Mouse (Mus musculus) left cerebral cortex, adult 2 months (tissue): ENCODE data around the gene Commd1. TPM values are rescaled to one million over a fixed set of nuclear protein-coding genes. Genes with fewer than 3 reads are reported as not detected.

Experiments
- DNase-seq, 2 experiments: peaks; one replicate each; pipeline ENCODE4 v3.0.0; 2021 to 2022; ENCODE audit warnings: low spot score in 2 of 2, mixed read lengths in 1 of 2; ENCODE audit errors: extremely low spot score in 1 of 2
- H3K27ac ChIP-seq: fragments of 200-600 bp; 2 replicates; pipeline ENCODE4 v1.8.1; 2022
- H3K4me3 ChIP-seq: fragments of 200-600 bp; 2 replicates; pipeline ENCODE4 v1.8.1; 2022
- CTCF ChIP-seq: fragments of 200-600 bp; IDR thresholded peaks from 2 replicates; pipeline ENCODE4 v1.8.1; 2022; ENCODE audit warnings: antibody characterized with exemption, mild to moderate bottlenecking, moderate library complexity
- intact Hi-C: fragments of 180-260 bp; cut with DNase I; formaldehyde crosslinking; loops from one replicate; pipeline ENCODE4 v1.15.1; 2025
- total RNA-seq, 2 experiments: library from RNA; stranded (reverse); gene quantifications; 2 replicates each; pipeline ENCODE4 v1.2.3; 2021

The Commd1 gene
- total RNA-seq, 2 experiments from 2014 or later, result 36.7 to 47.7 TPM

DNA sequence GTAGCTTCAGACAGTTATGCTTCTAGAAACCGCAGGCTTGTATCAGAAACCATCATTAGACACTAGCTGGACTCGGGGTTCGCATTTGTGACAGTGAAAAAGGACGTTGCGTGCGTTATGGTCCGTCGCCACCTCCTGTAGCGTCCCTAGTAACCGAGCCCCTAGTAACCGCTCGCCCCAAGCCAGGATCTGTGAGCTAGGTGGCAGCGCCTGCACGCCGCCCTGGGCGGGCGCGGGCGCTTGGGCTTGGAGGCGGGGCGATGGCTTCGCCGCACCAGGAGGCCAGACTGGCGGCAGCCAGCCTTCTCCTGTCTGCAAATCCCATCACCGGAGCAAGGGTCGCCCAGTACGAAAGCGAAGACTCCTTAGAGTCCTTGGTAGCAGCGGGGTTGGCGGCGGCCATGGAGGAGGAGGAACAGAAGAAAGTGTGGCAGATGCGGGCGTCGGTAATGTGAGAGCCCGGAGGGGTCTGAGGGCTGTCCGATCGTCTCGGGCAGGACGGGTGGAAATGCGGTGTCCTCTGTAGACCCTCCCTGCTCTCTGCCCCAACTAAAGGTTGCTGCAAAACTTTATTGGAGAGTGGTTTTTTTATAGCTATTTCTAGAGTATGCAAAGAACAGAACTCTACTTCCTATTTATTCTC is 26.1 kb upstream of the Commd1 start:
- intact Hi-C loops, result loop anchor here (2.0 to 10.0 kb wide), 3 partner anchors 58 to 876 kb away; partner anchors contain the start of gene Xpo1
- peak; percentile 74 to 79 for DNase-seq
- Histone ChIP-seq H3K27ac (peak overlapping the region; percentile 86), H3K4me3 (peak overlapping the region; percentile 82)
- TF ChIP-seq CTCF, result peak; percentile 4; the same call in 1 of the 2 replicates

DNA sequence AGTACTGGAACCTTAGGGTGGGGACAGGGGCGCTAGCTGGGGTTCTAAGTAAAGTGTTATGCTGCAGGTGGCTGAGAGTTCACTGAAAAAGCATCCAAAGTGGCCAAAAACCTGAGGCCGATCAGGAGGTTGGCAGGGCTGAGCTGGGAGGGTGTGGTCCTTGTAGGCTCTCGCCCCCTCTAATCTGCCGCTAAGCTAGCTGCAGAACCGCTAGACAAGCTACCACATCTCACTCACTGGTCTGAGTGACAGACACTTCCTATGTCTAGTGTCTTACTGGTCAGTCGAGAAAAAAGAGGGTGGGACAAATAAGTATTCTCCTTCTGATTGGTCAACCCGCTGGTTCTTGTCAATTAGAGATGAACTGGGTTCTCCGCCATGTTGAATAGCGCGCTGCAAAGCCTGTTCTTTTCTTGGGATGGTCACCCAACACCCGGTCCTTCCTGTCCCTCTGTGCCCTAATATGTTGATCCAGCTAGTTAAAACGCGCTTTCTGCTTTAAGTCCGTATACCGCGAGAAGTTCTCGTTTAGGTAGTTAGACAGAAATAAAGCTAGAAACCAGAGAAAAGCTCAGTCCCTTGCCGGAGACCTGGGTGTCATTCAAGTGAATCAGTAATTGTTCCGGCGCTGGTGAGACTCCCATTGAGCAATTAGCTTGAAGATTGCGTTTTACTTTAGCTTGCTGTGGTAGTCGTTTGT is 25.4 kb upstream of the Commd1 start, which contains the start of gene Fam161a:
TSS of gene Fam161a (plus strand) at position 51 of the 700 bp plus-strand sequence.
- intact Hi-C loops, result loop anchor here (1.0 to 10.0 kb wide), 5 partner anchors 15 to 877 kb away; partner anchors contain the start of gene Xpo1
- TF ChIP-seq CTCF, result no peak
- peak within 1 kb of the TSS; percentile 82 for H3K4me3 ChIP-seq
- peak within 1 kb of the TSS; percentile 86 for H3K27ac ChIP-seq
- DNase-seq, result peak; percentile 62 to 78

DNA sequence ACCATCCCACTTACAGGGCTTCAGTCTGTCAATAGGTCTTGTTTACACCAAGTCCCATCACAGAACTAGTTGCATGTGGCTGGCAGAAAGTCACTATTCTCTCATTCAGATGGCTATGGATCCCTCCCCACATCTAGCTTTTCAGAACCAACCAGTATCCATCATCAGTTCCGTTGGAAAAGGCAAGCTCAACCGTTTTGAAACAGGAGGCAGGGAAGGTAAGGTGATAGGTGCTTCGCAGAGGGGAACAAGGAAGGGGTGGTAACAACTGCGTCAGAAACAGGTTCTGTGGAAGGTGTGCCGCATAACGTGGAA is 24.9 kb upstream of the Commd1 start:
- intact Hi-C loops, result loop anchor here (1.0 to 10.0 kb wide), 3 partner anchors 15 to 878 kb away; no protein-coding TSS in a partner anchor
- peak overlapping the region; percentile 86 for H3K27ac ChIP-seq
- no peak for TF ChIP-seq CTCF
- DNase-seq, result peak in 1 of 2 experiments; percentile 13
- H3K4me3 ChIP-seq, result peak overlapping the region; percentile 82

DNA sequence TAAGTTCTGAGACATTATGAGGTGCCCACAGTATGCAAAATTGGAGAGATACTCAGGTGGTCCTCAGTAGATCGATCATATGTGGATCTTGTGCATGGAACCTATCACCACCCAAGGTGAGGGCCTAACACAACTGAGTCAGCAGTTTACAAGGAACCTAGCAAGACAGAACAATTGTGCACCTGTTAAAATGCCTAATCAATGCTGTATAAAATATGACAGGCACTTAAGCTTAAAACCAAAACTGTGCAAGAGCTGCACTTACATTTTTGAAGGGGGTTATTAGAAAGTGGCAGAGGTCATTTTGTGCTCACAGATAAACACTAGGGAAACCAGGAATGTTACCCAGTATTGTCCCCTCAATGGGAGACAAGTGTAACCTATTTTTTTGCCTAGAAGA is 23.1 kb upstream of the Commd1 start:
- Histone ChIP-seq H3K27ac (no peak overlapping the region), H3K4me3 (no peak overlapping the region)
- DNase-seq, result no peak
- intact Hi-C loops, result loop anchor here (10.0 kb wide), 1 partner anchor 880 kb away; no protein-coding TSS in a partner anchor
- no peak for TF ChIP-seq CTCF

DNA sequence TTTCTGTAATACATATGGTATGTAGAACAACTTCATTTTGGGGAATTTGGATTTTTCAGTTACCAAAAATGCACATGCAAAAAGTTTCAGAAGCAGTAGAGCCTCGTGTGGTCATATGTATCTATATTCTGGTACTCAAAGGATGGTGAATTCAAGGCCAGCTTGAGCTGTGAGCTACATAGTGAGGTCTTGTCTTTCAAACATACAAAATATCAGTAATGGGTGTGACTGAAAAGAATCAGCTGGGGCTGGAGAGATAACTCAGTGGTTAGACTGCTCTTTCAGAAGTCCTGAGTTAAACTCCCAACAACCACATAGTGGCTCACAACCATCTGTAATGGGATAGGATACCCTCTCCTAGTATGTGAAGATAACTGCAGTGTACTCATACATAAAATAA is 16.1 kb upstream of the Commd1 start:
- no peak overlapping the region for H3K4me3 ChIP-seq
- H3K27ac ChIP-seq, result no peak overlapping the region
- intact Hi-C loops, result loop anchor here (10.0 kb wide), 1 partner anchor 446 kb away; no protein-coding TSS in a partner anchor
- no peak for DNase-seq
- no peak for TF ChIP-seq CTCF

DNA sequence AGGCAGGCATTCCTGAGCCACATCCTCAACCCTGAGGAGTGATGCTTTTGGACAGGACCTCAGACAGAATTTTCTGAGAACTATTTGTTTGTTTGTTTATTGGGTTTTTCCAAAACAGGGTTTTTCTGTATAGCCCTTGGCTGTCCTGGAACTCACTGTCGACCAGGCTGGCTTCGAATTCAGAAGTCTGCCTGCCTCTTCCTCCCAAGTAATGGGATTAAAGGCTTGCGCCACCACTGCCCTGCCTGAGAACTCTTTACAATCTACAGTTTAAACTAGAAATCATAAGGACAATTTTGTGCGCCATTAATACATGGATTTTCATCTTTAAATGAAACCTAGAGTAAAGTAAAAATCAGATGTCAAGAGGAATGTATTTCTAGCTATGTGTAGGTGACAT is 13.3 kb upstream of the Commd1 start:
- TF ChIP-seq CTCF, result no peak
- H3K4me3 ChIP-seq, result no peak overlapping the region
- no peak overlapping the region for H3K27ac ChIP-seq
- no peak for DNase-seq
- intact Hi-C loops, result loop anchor here (10.0 kb wide), 1 partner anchor 449 kb away; no protein-coding TSS in a partner anchor

DNA sequence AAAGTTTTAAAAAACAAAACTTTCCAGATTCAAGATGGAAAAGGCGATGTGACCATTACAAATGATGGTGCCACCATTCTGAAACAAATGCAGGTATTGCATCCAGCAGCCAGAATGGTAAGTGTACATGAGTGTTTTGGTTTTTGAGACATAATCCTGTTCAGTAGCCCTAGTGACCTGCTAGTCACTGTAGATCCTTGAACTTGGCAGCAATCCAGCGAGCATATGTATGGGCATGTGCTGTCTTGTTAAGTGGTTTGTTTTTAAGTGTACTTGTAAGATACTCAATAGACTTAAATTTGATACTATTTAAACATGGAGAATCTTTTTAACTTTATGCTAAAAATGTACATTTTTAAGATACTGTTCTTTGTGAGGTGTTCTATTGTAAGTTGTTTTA is 12.1 kb upstream of the Commd1 start:
- intact Hi-C loops, result loop anchor here (5.0 to 10.0 kb wide), 2 partner anchors 73 to 451 kb away; no protein-coding TSS in a partner anchor
- no peak overlapping the region for H3K4me3 ChIP-seq
- DNase-seq, result no peak
- no peak for TF ChIP-seq CTCF
- H3K27ac ChIP-seq, result no peak overlapping the region

DNA sequence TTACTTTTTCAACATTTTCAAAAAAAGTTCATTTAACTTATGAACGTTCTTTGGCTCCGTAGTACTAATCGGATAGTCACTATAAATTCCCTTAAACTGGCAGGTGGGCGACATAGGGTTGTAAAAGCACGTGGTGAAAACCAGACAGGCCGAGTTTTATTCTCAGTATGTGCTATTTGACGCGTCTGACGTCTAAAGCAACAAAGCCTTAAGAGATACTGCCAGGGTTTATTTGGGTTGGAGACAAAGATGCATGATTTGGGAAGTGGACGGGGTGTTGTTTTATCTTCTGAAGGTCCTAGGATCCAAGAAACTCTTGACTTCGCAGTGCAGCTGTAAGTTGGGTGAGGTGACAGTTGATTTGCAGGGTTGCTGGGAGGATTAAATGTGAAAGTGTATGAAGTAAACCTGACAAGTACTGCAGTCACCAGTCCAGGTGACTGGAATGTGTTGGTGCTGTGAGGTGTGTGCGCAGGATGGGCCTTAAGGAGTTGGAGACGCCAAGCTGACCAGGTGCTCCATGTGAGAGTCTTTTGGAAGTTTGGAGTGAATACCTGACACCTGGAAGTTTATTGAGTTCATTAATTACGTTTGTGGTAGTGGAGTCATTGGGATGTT is 9.1 kb upstream of the Commd1 start:
- peak overlapping the region; percentile 89 for H3K4me3 ChIP-seq
- H3K27ac ChIP-seq, result peak overlapping the region; percentile 97; the same call in 1 of the 2 replicates
- TF ChIP-seq CTCF, result no peak
- no peak for DNase-seq
- intact Hi-C loops, result loop anchor here (2.0 to 10.0 kb wide), 3 partner anchors 76 to 453 kb away; partner anchors contain the start of gene Xpo1

DNA sequence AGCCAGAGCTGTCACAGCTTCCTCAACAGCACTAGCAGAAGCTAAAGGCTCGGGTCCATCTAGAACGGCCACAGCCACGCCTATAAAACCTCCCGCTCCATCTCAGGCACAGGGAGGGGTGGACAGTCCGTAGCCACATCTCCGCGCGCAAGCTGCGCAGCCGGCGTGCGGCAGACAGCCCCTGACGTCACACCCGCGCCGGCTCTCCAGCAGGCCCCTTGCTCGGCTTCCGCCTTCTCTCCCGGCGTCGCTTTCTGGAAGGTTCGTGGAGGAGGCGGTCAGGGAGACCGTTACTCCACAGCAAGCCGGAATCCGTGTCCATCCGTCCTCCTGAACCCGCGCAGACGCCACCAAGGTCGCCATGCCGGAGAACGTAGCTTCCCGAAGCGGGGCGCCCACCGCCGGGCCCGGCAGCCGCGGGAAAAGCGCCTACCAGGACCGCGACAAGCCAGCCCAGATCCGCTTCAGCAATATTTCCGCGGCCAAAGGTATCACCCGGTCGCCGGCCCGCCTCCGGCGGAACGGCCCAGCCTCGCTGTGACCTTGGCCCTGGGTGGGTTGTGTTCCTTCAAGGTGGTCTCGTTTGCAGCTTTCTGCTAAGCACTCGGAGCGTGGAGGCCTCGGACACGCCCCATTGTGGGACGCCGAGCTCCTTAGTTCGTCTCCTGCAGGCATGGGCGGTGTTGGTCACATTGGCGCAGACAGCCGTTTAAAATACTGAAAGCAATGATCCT is 8.4 kb upstream of the Commd1 start, which contains the start of gene Cct4:
TSS of gene Cct4 (plus strand) at position 127 of the 734 bp plus-strand sequence.
- intact Hi-C loops, result loop anchor here (2.0 to 10.0 kb wide), 3 partner anchors 77 to 454 kb away; partner anchors contain the start of gene Xpo1
- no peak for TF ChIP-seq CTCF
- Histone ChIP-seq H3K27ac (peak within 1 kb of the TSS; percentile 97), H3K4me3 (peak within 1 kb of the TSS; percentile 89)
- peak; percentile 93 to 96 for DNase-seq

DNA sequence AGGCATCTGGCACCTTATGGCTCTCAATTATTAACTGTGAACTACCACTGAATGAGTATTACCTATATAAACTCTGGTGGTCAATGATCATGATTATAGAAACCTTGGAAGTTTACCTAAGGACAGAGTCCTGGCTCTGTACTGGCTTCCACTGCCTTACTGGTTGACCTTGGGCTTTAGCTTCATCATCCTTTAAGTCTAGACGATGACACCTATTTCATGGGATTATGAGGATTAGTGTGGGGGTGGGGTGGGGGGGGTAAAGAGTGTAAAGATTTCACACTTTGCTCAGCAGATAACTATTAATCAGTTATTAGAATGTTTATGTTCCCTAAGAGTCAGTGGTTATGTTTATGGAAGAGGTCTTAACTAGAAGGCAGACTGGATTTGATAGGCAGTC is 7.6 kb upstream of the Commd1 start:
- H3K27ac ChIP-seq, result peak overlapping the region; percentile 97
- DNase-seq, result no peak
- intact Hi-C loops, result loop anchor here (2.0 to 10.0 kb wide), 4 partner anchors 78 to 578 kb away; partner anchors contain the start of gene Xpo1
- TF ChIP-seq CTCF, result no peak
- H3K4me3 ChIP-seq, result peak overlapping the region; percentile 89

DNA sequence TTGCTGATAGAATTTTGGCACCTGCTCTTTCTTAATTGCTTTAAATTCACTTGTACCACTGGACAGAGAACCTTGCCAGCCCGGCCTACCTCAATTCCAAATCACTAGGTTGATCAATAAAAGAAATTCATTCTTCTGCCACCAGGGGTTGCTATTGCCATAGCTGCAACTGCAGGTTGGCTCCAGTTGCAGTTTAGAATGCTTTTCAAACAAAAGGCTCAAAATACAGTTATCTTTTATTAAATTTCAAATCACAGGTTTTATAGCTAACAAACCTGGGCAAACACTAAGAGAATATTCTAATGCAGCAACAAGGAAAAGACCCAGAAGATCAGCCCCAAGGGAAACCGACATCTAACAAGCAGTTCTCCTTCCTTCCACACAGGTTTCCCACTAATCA is 5.2 kb upstream of the Commd1 start:
- no peak for DNase-seq
- peak; percentile 90 for TF ChIP-seq CTCF
- Histone ChIP-seq H3K4me3 (no peak overlapping the region), H3K27ac (no peak overlapping the region)
- intact Hi-C loops, result loop anchor here (1.0 to 5.0 kb wide), 2 partner anchors 285 to 580 kb away; no protein-coding TSS in a partner anchor
